Mouse (Mus musculus): ENCODE results near the gene Rps12-ps3. TPM values are rescaled to one million over a fixed set of nuclear protein-coding genes. Genes with fewer than 3 reads are reported as not detected.

Gene Rps12-ps3
- total RNA-seq, 1 experiment, result 538 TPM

DNA sequence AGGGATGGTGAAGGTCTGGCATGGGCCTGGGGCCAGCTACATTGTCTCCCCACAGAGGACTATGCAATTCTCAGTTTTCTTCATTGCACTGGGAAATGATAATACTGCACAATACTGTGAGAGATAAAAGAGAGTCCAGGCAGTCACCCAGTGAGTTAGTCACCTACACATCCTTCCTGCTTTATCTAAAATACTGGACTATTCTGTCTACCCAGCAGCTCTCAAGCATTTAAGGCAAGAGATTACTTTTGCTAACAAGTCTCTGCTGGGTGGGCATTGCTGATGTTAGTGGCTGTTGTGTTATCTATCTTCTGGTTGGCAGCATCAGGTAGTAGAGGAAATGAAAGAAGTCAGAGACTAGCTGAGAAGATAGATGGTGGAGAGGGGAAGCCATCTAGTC lies 33.0 kb upstream of the Rps12-ps3 start:
- DNase-seq (ENCODE audit: low read depth, low spot score), result no peak
- Histone ChIP-seq H3K9ac (ENCODE audit: insufficient read depth, low read depth, low read length, poor library complexity, severe bottlenecking) (no peak overlapping the region), H3K4me1 (ENCODE audit: control insufficient read depth in 2 of 2, insufficient read depth in 2 of 2, low read length in 2 of 2, poor library complexity in 1 of 2) (no peaks in the 10 kb centered on the region), H3K36me3 (ENCODE audit: control insufficient read depth, insufficient read depth, low read length, poor library complexity, severe bottlenecking) (no peaks in the 10 kb centered on the region), H3K27ac (ENCODE audit: insufficient read depth, low read depth, low read length, poor library complexity, severe bottlenecking) (no peak overlapping the region), H3K9me3 (ENCODE audit: control insufficient read depth, insufficient read depth, low read depth, low read length) (no peaks in the 10 kb centered on the region), H3K4me3 (ENCODE audit: insufficient read depth in 1 of 2, low read depth in 1 of 2, low read length in 2 of 2, poor library complexity in 1 of 2, severe bottlenecking in 1 of 2) (no peak overlapping the region)
- TF ChIP-seq ZNF384 (IDR thresholded peaks at IDR 0.05; ENCODE audit: low read depth, low read length) (no peak), MAFK (IDR thresholded peaks at IDR 0.05; ENCODE audit: insufficient read depth, low read depth, low read length) (no peak), CHD2 (IDR thresholded peaks at IDR 0.05; ENCODE audit: low read depth, low read length) (no peak), ZC3H11A (IDR thresholded peaks at IDR 0.05; ENCODE audit: borderline replicate concordance, low read depth, low read length) (no peak), HCFC1 (IDR thresholded peaks at IDR 0.05; ENCODE audit: borderline replicate concordance, insufficient read depth, low read length) (no peak)
- in situ Hi-C loops (cut with MboI; ENCODE audit: low sequenced_read_pairs in 2 of 2, unreplicated experiment in 2 of 2), result no loop called here

DNA sequence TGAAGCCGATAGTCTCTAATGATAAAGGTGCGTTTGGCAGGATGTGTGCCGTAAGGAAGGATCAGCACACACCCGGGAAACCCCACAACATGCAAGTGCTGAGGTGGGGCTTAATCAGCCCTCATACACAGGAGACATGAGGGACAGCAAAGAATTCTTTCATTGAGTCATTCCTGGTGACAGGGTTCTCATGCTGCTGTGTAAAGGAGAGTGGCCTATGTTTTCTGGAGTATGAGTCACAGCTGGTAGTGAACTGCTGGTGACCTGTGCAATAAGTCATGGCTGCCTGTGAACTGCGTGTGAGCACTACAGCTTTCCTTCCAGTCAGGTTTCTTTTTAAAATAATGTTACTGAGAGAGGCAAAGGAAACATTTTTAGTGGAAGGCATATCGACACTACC lies 32.3 kb upstream of the Rps12-ps3 start:
- TF ChIP-seq HCFC1 (IDR thresholded peaks at IDR 0.05; ENCODE audit: borderline replicate concordance, insufficient read depth, low read length) (no peak), ZC3H11A (IDR thresholded peaks at IDR 0.05; ENCODE audit: borderline replicate concordance, low read depth, low read length) (no peak), MAFK (IDR thresholded peaks at IDR 0.05; ENCODE audit: insufficient read depth, low read depth, low read length) (no peak), ZNF384 (IDR thresholded peaks at IDR 0.05; ENCODE audit: low read depth, low read length) (no peak), CHD2 (IDR thresholded peaks at IDR 0.05; ENCODE audit: low read depth, low read length) (no peak)
- no peak overlapping the region for H3K9ac ChIP-seq (ENCODE audit: insufficient read depth, low read depth, low read length, poor library complexity, severe bottlenecking)
- H3K9me3 ChIP-seq (ENCODE audit: control insufficient read depth, insufficient read depth, low read depth, low read length), result no peaks in the 10 kb centered on the region
- in situ Hi-C loops (cut with MboI; ENCODE audit: low sequenced_read_pairs in 2 of 2, unreplicated experiment in 2 of 2), result no loop called here
- no peak overlapping the region for H3K4me3 ChIP-seq (ENCODE audit: insufficient read depth in 1 of 2, low read depth in 1 of 2, low read length in 2 of 2, poor library complexity in 1 of 2, severe bottlenecking in 1 of 2)
- no peaks in the 10 kb centered on the region for H3K36me3 ChIP-seq (ENCODE audit: control insufficient read depth, insufficient read depth, low read length, poor library complexity, severe bottlenecking)
- DNase-seq (ENCODE audit: low read depth, low spot score), result no peak
- no peaks in the 10 kb centered on the region for H3K4me1 ChIP-seq (ENCODE audit: control insufficient read depth in 2 of 2, insufficient read depth in 2 of 2, low read length in 2 of 2, poor library complexity in 1 of 2)
- H3K27ac ChIP-seq (ENCODE audit: insufficient read depth, low read depth, low read length, poor library complexity, severe bottlenecking), result no peak overlapping the region

DNA sequence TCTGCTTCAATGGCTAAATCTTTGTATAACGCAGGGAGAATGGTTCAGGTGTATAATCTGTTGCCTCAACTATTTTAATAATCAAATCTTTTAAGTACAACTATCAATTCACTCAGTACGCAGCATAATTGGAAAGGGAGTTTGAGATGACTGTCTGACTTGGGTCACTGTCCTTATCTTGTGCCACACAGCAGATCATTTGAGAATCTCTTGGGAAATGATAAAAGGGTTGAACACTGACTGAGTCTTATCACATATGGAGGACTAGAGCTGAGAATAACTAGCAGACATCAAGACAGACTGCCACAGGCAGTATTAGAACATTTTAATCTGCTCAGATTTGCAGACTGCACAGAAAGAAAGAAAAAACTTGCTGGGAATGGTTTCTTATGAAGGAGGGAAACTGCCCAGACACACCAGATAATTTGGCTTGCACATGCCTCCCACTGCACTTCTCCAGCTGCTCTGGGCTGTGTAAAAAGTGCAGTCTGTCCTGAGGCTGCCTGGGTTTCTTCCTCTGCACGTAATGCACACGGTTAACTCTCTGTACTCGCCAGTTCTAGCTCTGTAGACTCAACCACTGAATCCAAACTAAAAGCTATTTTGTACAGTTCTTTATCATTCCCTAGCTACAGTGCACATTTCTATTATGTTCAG lies 29.8 kb upstream of the Rps12-ps3 start:
- in situ Hi-C loops (cut with MboI; ENCODE audit: low sequenced_read_pairs in 2 of 2, unreplicated experiment in 2 of 2), result no loop called here
- TF ChIP-seq ZNF384 (IDR thresholded peaks at IDR 0.05; ENCODE audit: low read depth, low read length) (no peak), MAFK (IDR thresholded peaks at IDR 0.05; ENCODE audit: insufficient read depth, low read depth, low read length) (no peak), HCFC1 (IDR thresholded peaks at IDR 0.05; ENCODE audit: borderline replicate concordance, insufficient read depth, low read length) (no peak), CHD2 (IDR thresholded peaks at IDR 0.05; ENCODE audit: low read depth, low read length) (no peak), ZC3H11A (IDR thresholded peaks at IDR 0.05; ENCODE audit: borderline replicate concordance, low read depth, low read length) (no peak)
- H3K9ac ChIP-seq (ENCODE audit: insufficient read depth, low read depth, low read length, poor library complexity, severe bottlenecking), result no peak overlapping the region
- no peaks in the 10 kb centered on the region for H3K36me3 ChIP-seq (ENCODE audit: control insufficient read depth, insufficient read depth, low read length, poor library complexity, severe bottlenecking)
- no peaks in the 10 kb centered on the region for H3K4me1 ChIP-seq (ENCODE audit: control insufficient read depth in 2 of 2, insufficient read depth in 2 of 2, low read length in 2 of 2, poor library complexity in 1 of 2)
- no peak overlapping the region for H3K4me3 ChIP-seq (ENCODE audit: insufficient read depth in 1 of 2, low read depth in 1 of 2, low read length in 2 of 2, poor library complexity in 1 of 2, severe bottlenecking in 1 of 2)
- no peaks in the 10 kb centered on the region for H3K9me3 ChIP-seq (ENCODE audit: control insufficient read depth, insufficient read depth, low read depth, low read length)
- no peak for DNase-seq (ENCODE audit: low read depth, low spot score)
- no peak overlapping the region for H3K27ac ChIP-seq (ENCODE audit: insufficient read depth, low read depth, low read length, poor library complexity, severe bottlenecking)

DNA sequence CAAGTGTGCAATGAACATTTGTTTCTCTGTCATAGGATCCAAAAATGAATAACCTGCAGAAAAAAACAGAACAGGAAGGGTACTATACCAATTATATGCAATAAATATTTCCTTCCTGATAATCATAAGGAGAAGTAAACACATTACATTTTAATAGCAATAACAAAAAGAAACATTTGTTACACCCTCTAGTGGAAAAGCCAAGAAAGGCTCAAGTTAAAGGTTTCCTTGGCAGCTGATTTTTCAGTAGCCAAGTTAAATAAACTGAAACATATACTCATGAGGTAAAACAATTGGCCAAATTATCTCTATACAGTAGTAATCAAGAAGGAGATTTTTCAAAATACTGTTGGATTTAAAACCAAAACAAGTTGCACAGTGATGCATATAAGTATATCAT lies 6.8 kb upstream of the Rps12-ps3 start:
- Histone ChIP-seq H3K4me3 (ENCODE audit: insufficient read depth in 1 of 2, low read depth in 1 of 2, low read length in 2 of 2, poor library complexity in 1 of 2, severe bottlenecking in 1 of 2) (no peak overlapping the region), H3K36me3 (ENCODE audit: control insufficient read depth, insufficient read depth, low read length, poor library complexity, severe bottlenecking) (peaks cover 2% of the 10 kb centered on the region; the same call in 1 of the 2 replicates), H3K27ac (ENCODE audit: insufficient read depth, low read depth, low read length, poor library complexity, severe bottlenecking) (no peak overlapping the region), H3K9me3 (ENCODE audit: control insufficient read depth, insufficient read depth, low read depth, low read length) (no peaks in the 10 kb centered on the region), H3K9ac (ENCODE audit: insufficient read depth, low read depth, low read length, poor library complexity, severe bottlenecking) (no peak overlapping the region), H3K4me1 (ENCODE audit: control insufficient read depth in 2 of 2, insufficient read depth in 2 of 2, low read length in 2 of 2, poor library complexity in 1 of 2) (no peaks in the 10 kb centered on the region)
- in situ Hi-C loops (cut with MboI; ENCODE audit: low sequenced_read_pairs in 2 of 2, unreplicated experiment in 2 of 2), result no loop called here
- DNase-seq (ENCODE audit: low read depth, low spot score), result no peak
- TF ChIP-seq ZC3H11A (IDR thresholded peaks at IDR 0.05; ENCODE audit: borderline replicate concordance, low read depth, low read length) (no peak), MAFK (IDR thresholded peaks at IDR 0.05; ENCODE audit: insufficient read depth, low read depth, low read length) (no peak), ZNF384 (IDR thresholded peaks at IDR 0.05; ENCODE audit: low read depth, low read length) (no peak)

DNA sequence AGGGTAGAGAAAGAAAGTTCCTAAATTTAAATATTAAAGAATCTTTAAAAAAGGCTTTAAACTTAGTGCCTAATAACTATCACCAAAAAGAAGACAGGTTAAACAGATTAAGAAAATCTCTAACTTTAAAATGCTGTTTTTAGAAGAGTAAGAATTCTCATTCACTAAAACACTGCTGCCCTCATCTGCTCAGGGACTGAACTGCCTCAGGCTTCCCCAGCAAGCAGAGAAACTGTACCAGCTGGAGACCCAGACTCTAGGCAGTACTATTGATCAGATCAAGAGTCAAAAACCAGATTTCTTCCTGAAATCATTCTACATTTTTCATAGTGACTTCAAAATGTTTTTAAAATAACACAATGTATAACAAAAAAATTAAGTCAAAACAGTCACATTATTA lies 5.5 kb upstream of the Rps12-ps3 start:
- no peaks in the 10 kb centered on the region for H3K4me1 ChIP-seq (ENCODE audit: control insufficient read depth in 2 of 2, insufficient read depth in 2 of 2, low read length in 2 of 2, poor library complexity in 1 of 2)
- in situ Hi-C loops (cut with MboI; ENCODE audit: low sequenced_read_pairs in 2 of 2, unreplicated experiment in 2 of 2), result no loop called here
- no peak for DNase-seq (ENCODE audit: low read depth, low spot score)
- no peak overlapping the region for H3K4me3 ChIP-seq (ENCODE audit: insufficient read depth in 1 of 2, low read depth in 1 of 2, low read length in 2 of 2, poor library complexity in 1 of 2, severe bottlenecking in 1 of 2)
- no peak overlapping the region for H3K27ac ChIP-seq (ENCODE audit: insufficient read depth, low read depth, low read length, poor library complexity, severe bottlenecking)
- no peak overlapping the region for H3K9ac ChIP-seq (ENCODE audit: insufficient read depth, low read depth, low read length, poor library complexity, severe bottlenecking)
- no peaks in the 10 kb centered on the region for H3K9me3 ChIP-seq (ENCODE audit: control insufficient read depth, insufficient read depth, low read depth, low read length)
- peaks cover 2% of the 10 kb centered on the region; the same call in 1 of the 2 replicates for H3K36me3 ChIP-seq (ENCODE audit: control insufficient read depth, insufficient read depth, low read length, poor library complexity, severe bottlenecking)
- TF ChIP-seq ZC3H11A (IDR thresholded peaks at IDR 0.05; ENCODE audit: borderline replicate concordance, low read depth, low read length) (no peak), HCFC1 (IDR thresholded peaks at IDR 0.05; ENCODE audit: borderline replicate concordance, insufficient read depth, low read length) (no peak), MAFK (IDR thresholded peaks at IDR 0.05; ENCODE audit: insufficient read depth, low read depth, low read length) (no peak), ZNF384 (IDR thresholded peaks at IDR 0.05; ENCODE audit: low read depth, low read length) (no peak), CHD2 (IDR thresholded peaks at IDR 0.05; ENCODE audit: low read depth, low read length) (no peak)
